Mouse (Mus musculus): Measurements from ENCODE around the gene Sdc4.

DNA sequence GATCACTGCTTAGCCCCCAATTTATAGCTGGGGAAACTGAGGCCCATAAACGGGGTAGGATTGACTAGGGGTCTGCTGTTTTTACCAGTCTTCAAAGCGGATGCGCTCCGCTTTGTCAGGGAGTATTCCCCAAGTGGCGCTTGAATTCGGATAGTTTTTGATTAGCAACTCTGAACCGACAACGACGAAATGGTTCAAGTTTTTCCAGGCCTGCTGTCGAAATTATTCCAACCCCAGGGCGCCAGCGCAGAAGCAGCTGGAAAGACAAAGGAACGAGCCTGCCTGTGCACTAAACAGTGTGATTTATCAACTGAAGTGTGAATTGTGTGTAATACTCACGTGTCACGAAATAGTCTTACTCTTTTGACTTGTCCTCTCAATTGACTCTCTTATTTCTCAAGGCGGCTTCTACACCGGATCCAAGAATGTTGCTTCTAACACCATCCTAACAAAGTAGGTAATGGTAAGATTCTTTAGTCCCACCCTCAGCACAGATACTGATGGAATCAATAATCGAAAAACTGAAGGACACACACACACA is at the start of gene Sdc4:
- TF ChIP-seq CTCF (IDR thresholded peaks at IDR 0.05 in 2 of 3, conservative IDR thresholded peaks at IDR 0.05 in 1 of 3; ENCODE audit: control insufficient read depth in 1 of 3, insufficient read depth in 1 of 3, low read depth in 2 of 3, low read length in 3 of 3, poor library complexity in 1 of 3, severe bottlenecking in 1 of 3) = no peak
- no peak for TF ChIP-seq EP300 (IDR thresholded peaks at IDR 0.05; ENCODE audit: low read depth in 1 of 2, low read length in 2 of 2)
- no peak for TF ChIP-seq GATA1 (IDR thresholded peaks at IDR 0.05; ENCODE audit: low read depth, low read length)
- no peak for TF ChIP-seq HCFC1 (IDR thresholded peaks at IDR 0.05; ENCODE audit: low read depth, low read length)
- TF ChIP-seq TAL1 (IDR thresholded peaks at IDR 0.05; ENCODE audit: low read length) = no peak

All from MEL (cell line).